Mouse (Mus musculus): Measurements from ENCODE around the gene Denr.

GRCm38 (mm10) chr5:123884332-123884731, 22.6 kb upstream of the Denr start:
- TF ChIP-seq CTCF (IDR thresholded peaks at IDR 0.05; ENCODE audit: low read depth, low read length) (no peak), GATA1 (IDR thresholded peaks at IDR 0.05; ENCODE audit: borderline replicate concordance, low read length) (no peak)
